Mouse (Mus musculus) CH12.LX (cell line): ENCODE results near the gene Pax5. TPM values are rescaled to one million over a fixed set of nuclear protein-coding genes. Genes with fewer than 3 reads are reported as not detected.

Experiments
- DNase-seq: peaks from one replicate; pipeline ENCODE4 v3.0.0-alpha.2; 2013; ENCODE audit errors: extremely low read depth
- H3K27ac ChIP-seq: 2 replicates; pipeline ENCODE4 v1.5.1; 2012; ENCODE audit warnings: low read depth, mild to moderate bottlenecking, control low read depth, moderate library complexity; ENCODE audit not compliant: insufficient read depth
- H3K27me3 ChIP-seq: replicated peaks from 2 replicates; pipeline ENCODE3; 2012; ENCODE audit warnings: inconsistent platforms
- H3K36me3 ChIP-seq, 2 experiments: replicated peaks in 1 of 2; 2 replicates each; pipeline versions ENCODE3 to v1.6.1; 2012; ENCODE audit warnings: inconsistent platforms in 1 of 2, low read length in 1 of 2, mild to moderate bottlenecking in 1 of 2, mixed read lengths in 1 of 2, moderate library complexity in 1 of 2; ENCODE audit not compliant: control insufficient read depth in 1 of 2, insufficient read depth in 1 of 2
- H3K4me1 ChIP-seq, 2 experiments: 2 replicates each; pipeline ENCODE4 v1.6.1; 2012; ENCODE audit warnings: inconsistent platforms in 1 of 2, moderate library complexity in 1 of 2; ENCODE audit not compliant: insufficient read depth in 2 of 2, control insufficient read depth in 1 of 2
- H3K4me2 ChIP-seq: 2 replicates; pipeline ENCODE4 v1.6.1; 2012; ENCODE audit warnings: low read depth, mild to moderate bottlenecking, control low read depth; ENCODE audit not compliant: poor library complexity, insufficient read depth, severe bottlenecking
- H3K4me3 ChIP-seq, 3 experiments: fragments of 150-350 bp in 1 of 3; sonication (generic) in 1 of 3; replicated peaks in 1 of 3; 2 replicates each; pipeline versions ENCODE3 to v1.5.1; 2011 to 2012; ENCODE audit warnings: low read depth in 2 of 3, low read length in 2 of 3, mild to moderate bottlenecking in 2 of 3, moderate library complexity in 2 of 3, control low read depth in 1 of 3, improper control_type of control experiment in 1 of 3, inconsistent platforms in 1 of 3, mixed read lengths in 1 of 3; ENCODE audit not compliant: poor library complexity in 1 of 3
- H3K79me2 ChIP-seq: replicated peaks from 2 replicates; pipeline ENCODE4 v1.6.1; 2012; ENCODE audit warnings: mild to moderate bottlenecking, moderate library complexity; ENCODE audit not compliant: control insufficient read depth, poor library complexity, insufficient read depth, severe bottlenecking; ENCODE audit errors: extremely low read depth
- H3K9ac ChIP-seq: 2 replicates; pipeline ENCODE4 v1.6.1; 2012; ENCODE audit warnings: low read depth, mild to moderate bottlenecking, control low read depth, moderate library complexity; ENCODE audit not compliant: insufficient read depth
- H3K9me3 ChIP-seq: replicated peaks from 2 replicates; pipeline ENCODE3; 2012; ENCODE audit warnings: low read length, inconsistent platforms, mixed read lengths
- BHLHE40 ChIP-seq: IDR thresholded peaks from 2 replicates; pipeline ENCODE4 v1.6.1; 2011; ENCODE audit warnings: mild to moderate bottlenecking, low read depth, low read length, improper control_type of control experiment
- CHD1 ChIP-seq: IDR thresholded peaks from 2 replicates; pipeline ENCODE4 v1.6.1; 2012; ENCODE audit warnings: low read depth, low read length, improper control_type of control experiment, inconsistent platforms
- CTCF ChIP-seq, 2 experiments: IDR thresholded peaks in 1 of 2; conservative IDR thresholded peaks in 1 of 2; 2 replicates each; pipeline ENCODE4 v1.5.1; 2011 to 2012; ENCODE audit warnings: low read depth in 2 of 2, low read length in 2 of 2, improper control_type of control experiment in 1 of 2, inconsistent platforms in 1 of 2, mild to moderate bottlenecking in 1 of 2, moderate library complexity in 1 of 2
- E2F4 ChIP-seq: IDR thresholded peaks from 2 replicates; pipeline ENCODE4 v1.6.1; 2011; ENCODE audit warnings: low read depth, low read length, improper control_type of control experiment; ENCODE audit not compliant: insufficient replicate concordance
- ELF1 ChIP-seq: IDR thresholded peaks from 2 replicates; pipeline ENCODE4 v1.6.1; 2014; ENCODE audit warnings: low read depth, mild to moderate bottlenecking, inconsistent platforms, low read length, improper control_type of control experiment
- EP300 ChIP-seq: IDR thresholded peaks from 2 replicates; pipeline ENCODE4 v1.6.1; 2011; ENCODE audit warnings: low read length, improper control_type of control experiment
- ETS1 ChIP-seq: conservative IDR thresholded peaks from 2 replicates; pipeline ENCODE4 v1.6.1; 2012; ENCODE audit warnings: low read depth, mild to moderate bottlenecking, inconsistent platforms, low read length, improper control_type of control experiment, moderate library complexity
- GABPA ChIP-seq: IDR thresholded peaks from 2 replicates; pipeline ENCODE4 v1.6.1; 2012; ENCODE audit warnings: low read depth, low read length, improper control_type of control experiment, inconsistent platforms; ENCODE audit not compliant: insufficient replicate concordance
- IRF4 ChIP-seq: IDR thresholded peaks from 2 replicates; pipeline ENCODE4 v1.6.1; 2014; ENCODE audit warnings: low read depth, mild to moderate bottlenecking, inconsistent platforms, low read length, improper control_type of control experiment
- JUN ChIP-seq: IDR thresholded peaks from 2 replicates; pipeline ENCODE4 v1.6.1; 2011; ENCODE audit warnings: low read depth, mild to moderate bottlenecking, low read length, improper control_type of control experiment, moderate library complexity; ENCODE audit not compliant: insufficient read depth
- JUND ChIP-seq: conservative IDR thresholded peaks from 2 replicates; pipeline ENCODE4 v1.6.1; 2011; ENCODE audit warnings: low read depth, low read length, improper control_type of control experiment
- KAT2A ChIP-seq: IDR thresholded peaks from 2 replicates; pipeline ENCODE4 v1.6.1; 2012; ENCODE audit warnings: low read length, improper control_type of control experiment, inconsistent platforms; ENCODE audit not compliant: insufficient replicate concordance
- MAX ChIP-seq: IDR thresholded peaks from 2 replicates; pipeline ENCODE4 v1.6.1; 2011; ENCODE audit warnings: low read length, improper control_type of control experiment
- MEF2A ChIP-seq: IDR thresholded peaks from 2 replicates; pipeline ENCODE4 v1.6.1; 2014; ENCODE audit warnings: low read depth, mild to moderate bottlenecking, inconsistent platforms, low read length, improper control_type of control experiment, borderline replicate concordance
- MXI1 ChIP-seq: IDR thresholded peaks from 2 replicates; pipeline ENCODE4 v1.6.1; 2011; ENCODE audit warnings: mild to moderate bottlenecking, low read depth, low read length, improper control_type of control experiment
- NELFE ChIP-seq: IDR thresholded peaks from 2 replicates; pipeline ENCODE4 v1.6.1; 2011; ENCODE audit warnings: low read depth, low read length, improper control_type of control experiment
- NRF1 ChIP-seq: IDR thresholded peaks from 2 replicates; pipeline ENCODE4 v1.6.1; 2014; ENCODE audit warnings: low read depth, mild to moderate bottlenecking, inconsistent platforms, low read length, improper control_type of control experiment, moderate library complexity
- POLR2A ChIP-seq: IDR thresholded peaks from 2 replicates; pipeline ENCODE4 v1.6.1; 2011; ENCODE audit warnings: low read depth, mild to moderate bottlenecking, improper control_type of control experiment, low read length
- POLR2AphosphoS2 ChIP-seq: IDR thresholded peaks from 2 replicates; pipeline ENCODE4 v1.6.1; 2011; ENCODE audit warnings: low read depth, low read length, improper control_type of control experiment
- SIN3A ChIP-seq: IDR thresholded peaks from 2 replicates; pipeline ENCODE4 v1.6.1; 2012; ENCODE audit warnings: low read length, improper control_type of control experiment, inconsistent platforms
- SMC3 ChIP-seq: IDR thresholded peaks from 2 replicates; pipeline ENCODE4 v1.6.1; 2011; ENCODE audit warnings: low read depth, low read length, improper control_type of control experiment
- TBP ChIP-seq: conservative IDR thresholded peaks from 2 replicates; pipeline ENCODE4 v1.6.1; 2011; ENCODE audit warnings: low read depth, low read length, improper control_type of control experiment
- TCF12 ChIP-seq: IDR thresholded peaks from 2 replicates; pipeline ENCODE4 v1.6.1; 2014; ENCODE audit warnings: low read depth, mild to moderate bottlenecking, inconsistent platforms, low read length, improper control_type of control experiment
- UBTF ChIP-seq: IDR thresholded peaks from 2 replicates; pipeline ENCODE4 v1.6.1; 2012; ENCODE audit warnings: low read depth, mild to moderate bottlenecking, inconsistent platforms, low read length, improper control_type of control experiment, moderate library complexity
- USF1 ChIP-seq: IDR thresholded peaks from 2 replicates; pipeline ENCODE4 v1.6.1; 2014; ENCODE audit warnings: low read depth, mild to moderate bottlenecking, inconsistent platforms, low read length, improper control_type of control experiment
- USF2 ChIP-seq: conservative IDR thresholded peaks from 2 replicates; pipeline ENCODE4 v1.6.1; 2011; ENCODE audit warnings: low read depth, low read length, improper control_type of control experiment
- ZC3H11A ChIP-seq: IDR thresholded peaks from 2 replicates; pipeline ENCODE4 v1.6.1; 2012; ENCODE audit warnings: low read depth, mild to moderate bottlenecking, inconsistent platforms, low read length, improper control_type of control experiment
- ZKSCAN1 ChIP-seq: IDR thresholded peaks from 2 replicates; pipeline ENCODE4 v1.6.1; 2012; ENCODE audit warnings: low read depth, inconsistent platforms, low read length, improper control_type of control experiment, borderline replicate concordance
- ZNF384 ChIP-seq: IDR thresholded peaks from 2 replicates; pipeline ENCODE4 v1.6.1; 2012; ENCODE audit warnings: low read depth, low read length, improper control_type of control experiment, inconsistent platforms
- dilution Hi-C: fragments of 300-500 bp; cut with MboI; formaldehyde crosslinking; loops from 2 replicates; pipeline ENCODE4 v1.14.3; 2020; ENCODE audit warnings: low sequenced_read_pairs; ENCODE audit not compliant: extremely low pct_unique_long_range_greater_than_20kb, extremely low pct_ligation_motif_present
- in situ Hi-C: fragments of 300-500 bp; cut with MboI; formaldehyde crosslinking; loops from 3 replicates; pipeline ENCODE4 v1.14.3; 2019; ENCODE audit warnings: low sequenced_read_pairs, low pct_ligation_motif_present, low pct_unique_long_range_greater_than_20kb, mixed read lengths
- polyA plus RNA-seq: library from polyadenylated mRNA; unstranded; fragments of >175 nt; gene quantifications from 2 replicates; pipeline ENCODE4 v1.2.1, GENCODE M21; 2012; ENCODE audit warnings: low read depth; ENCODE audit not compliant: insufficient read length
- total RNA-seq, 2 experiments: library from RNA; depleted of rRNA; stranded (reverse); fragments of 300-350 nt in 1 of 2; fragments of >200 nt in 1 of 2; gene quantifications; 2 replicates each; pipeline ENCODE4 v1.2.3; 2012 to 2014

Pax5 gene
- total and polyA plus RNA-seq, 3 experiments: 13.5 to 57.4 (median 21.8) TPM

- no peak overlapping the region for H3K4me2 ChIP-seq
- H3K9me3 ChIP-seq: no peaks in the 10 kb centered on the region
- H3K4me3 ChIP-seq: no peak overlapping the region
- H3K9ac ChIP-seq: no peak overlapping the region
- TF ChIP-seq IRF4 (no peak), NRF1 (no peak), SIN3A (no peak), ELF1 (no peak), KAT2A (no peak), ZNF384 (no peak), USF1 (no peak), ETS1 (no peak), TBP (no peak), MXI1 (no peak), ZKSCAN1 (no peak), POLR2AphosphoS2 (no peak), CTCF (conservative IDR thresholded peaks at IDR 0.05 in 1 of 2, IDR thresholded peaks at IDR 0.05 in 1 of 2; ENCODE audit: low read depth in 2 of 2, low read length in 2 of 2) (no peak), JUN (no peak), POLR2A (no peak), BHLHE40 (no peak), GABPA (no peak), JUND (no peak)
- no peak for DNase-seq
- H3K27ac ChIP-seq: no peak overlapping the region
- dilution Hi-C loops (no loop called here), in situ Hi-C loops (no loop called here)
- no peaks in the 10 kb centered on the region for H3K79me2 ChIP-seq
- peaks cover 28 to 58% of the 10 kb centered on the region in 2 experiments for H3K4me1 ChIP-seq
- no peaks in the 10 kb centered on the region for H3K27me3 ChIP-seq
- H3K36me3 ChIP-seq: peaks cover 39 to 99% of the 10 kb centered on the region in 2 experiments
These were observed 173.5 kb downstream of the Pax5 start for GRCm38 (mm10) chr4:44536794-44537193.

GRCm38 (mm10) chr4:44535646-44536045 lies 174.6 kb downstream of the Pax5 start:
- TF ChIP-seq KAT2A (no peak), NRF1 (no peak), MEF2A (no peak), E2F4 (no peak), SMC3 (no peak), GABPA (no peak), ZC3H11A (no peak), UBTF (no peak), CHD1 (no peak), EP300 (no peak), USF2 (no peak), POLR2AphosphoS2 (no peak), POLR2A (no peak), MAX (no peak), TCF12 (no peak), MXI1 (no peak), ELF1 (no peak), USF1 (no peak), CTCF (conservative IDR thresholded peaks at IDR 0.05 in 1 of 2, IDR thresholded peaks at IDR 0.05 in 1 of 2; ENCODE audit: low read depth in 2 of 2, low read length in 2 of 2) (no peak), NELFE (no peak)
- no peak for DNase-seq
- Histone ChIP-seq H3K27ac (no peak overlapping the region), H3K79me2 (no peaks in the 10 kb centered on the region), H3K4me1 (peaks cover 20 to 58% of the 10 kb centered on the region in 2 experiments), H3K9ac (no peak overlapping the region), H3K4me3 (no peak overlapping the region), H3K27me3 (no peaks in the 10 kb centered on the region), H3K36me3 (peaks cover 50 to 99% of the 10 kb centered on the region in 2 experiments), H3K4me2 (no peak overlapping the region), H3K9me3 (no peaks in the 10 kb centered on the region)
- dilution Hi-C loops: no loop called here
- in situ Hi-C loops: no loop called here
